Mouse (Mus musculus) B cell, adult 67 days (primary cell): Measurements from ENCODE around the gene Tmem205. TPM values are rescaled to one million over a fixed set of nuclear protein-coding genes. Genes with fewer than 3 reads are reported as not detected.

Source experiments
- total RNA-seq, 2 experiments: library from RNA; stranded (reverse); gene quantifications; 4 replicates each; pipeline ENCODE4 v1.2.4; 2023

The Tmem205 gene
- total RNA-seq = under 1 TPM in 1 of 2 experiments, not detected in 1; 0.87 TPM

GRCm38 (mm10) chr9:21927208-21927753, at the start of gene Tmem205, which contains the start of gene Ccdc159:
Gene Tmem205, minus strand, starts transcription at chr9:21927556.
Gene Ccdc159, plus strand, starts transcription at chr9:21927471.

GRCm38 (mm10) chr9:21963417-21963816, 36.1 kb upstream of the Tmem205 start, which contains the start of gene Epor:
Gene Epor, minus strand, starts transcription at chr9:21963506.

GRCm38 (mm10) chr9:21955570-21956281, 28.4 kb upstream of the Tmem205 start, which contains the start of gene Swsap1:
Gene Swsap1, plus strand, starts transcription at chr9:21955755.

GRCm38 (mm10) chr9:21936692-21937570, 9.6 kb upstream of the Tmem205 start, which contains the start of gene Plppr2:
Gene Plppr2, plus strand, starts transcription at chr9:21937033.

GRCm38 (mm10) chr9:21918035-21918592, 9.2 kb downstream of the Tmem205 start, which contains the start of gene Rab3d:
Gene Rab3d, minus strand, starts transcription at chr9:21918192.

Other genes with a start within 250 kb of the Tmem205 start
- 10 to 100 TPM; 16.8 to 17.6 TPM for gene Ldlr, start 204.1 kb downstream of the Tmem205 start, total RNA-seq
- 1 to 10 TPM; 2.0 TPM for gene Spc24, start 167.3 kb downstream of the Tmem205 start, total RNA-seq
- gene Kank2, start 128.8 kb downstream of the Tmem205 start, total RNA-seq = under 1 TPM in 1 of 2 experiments, not detected in 1; 0.12 TPM
- not detected for gene Angptl8, start 92.0 kb downstream of the Tmem205 start, total RNA-seq
- 10 to 100 TPM; 14.8 to 16.8 TPM for gene Dock6, start 74.9 kb downstream of the Tmem205 start, total RNA-seq
- gene Rab3d, start 9.4 kb downstream of the Tmem205 start, total RNA-seq = 1 to 10 TPM; 2.8 to 4.7 TPM
- not detected for gene Ccdc159, start 85 bp downstream of the Tmem205 start, total RNA-seq
- gene Plppr2, start 9.5 kb upstream of the Tmem205 start, total RNA-seq = 1 to 10 TPM in 1 of 2 experiments, under 1 TPM in 1; 0.87 to 1.6 TPM
- gene Swsap1, start 28.2 kb upstream of the Tmem205 start, total RNA-seq = 10 to 100 TPM; 10.2 to 12.1 TPM
- gene Epor, start 36.0 kb upstream of the Tmem205 start, total RNA-seq = under 1 TPM in 1 of 2 experiments, not detected in 1; 0.49 TPM
- gene Rgl3, start 61.9 kb upstream of the Tmem205 start, total RNA-seq = not detected
- not detected for gene Ccdc151, start 75.1 kb upstream of the Tmem205 start, total RNA-seq
- 10 to 100 TPM; 68.4 to 71.0 TPM for gene Prkcsh, start 75.2 kb upstream of the Tmem205 start, total RNA-seq
- gene Elavl3, start 124.5 kb upstream of the Tmem205 start, total RNA-seq = not detected
- gene Gm49318, start 143.7 kb upstream of the Tmem205 start, total RNA-seq = not detected
- 10 to 100 TPM; 33.3 to 36.1 TPM for gene Zfp653, start 143.8 kb upstream of the Tmem205 start, total RNA-seq
- gene Ecsit, start 157.9 kb upstream of the Tmem205 start, total RNA-seq = 10 to 100 TPM; 22.1 to 27.1 TPM
- gene Cnn1, start 171.7 kb upstream of the Tmem205 start, total RNA-seq = not detected
- gene Elof1, start 189.6 kb upstream of the Tmem205 start, total RNA-seq = 10 to 100 TPM; 41.6 to 49.2 TPM
- gene Acp5, start 208.2 kb upstream of the Tmem205 start, total RNA-seq = 100 to 1,000 TPM; 205 to 239 TPM
- 10 to 100 TPM in 1 of 2 experiments, 1 to 10 TPM in 1; 9.0 to 12.4 TPM for gene Pigyl, start 229.3 kb upstream of the Tmem205 start, total RNA-seq